Mouse (Mus musculus) heart, embryonic 16.5 days (tissue): ENCODE data around the gene Stac2. TPM values are rescaled to one million over a fixed set of nuclear protein-coding genes. Genes with fewer than 3 reads are reported as not detected.

Experiments used
- ATAC-seq: fragments of 200-750 bp; cut with Nextera tagmentation; replicated peaks from 2 replicates; pipeline ENCODE4 v1.8.0; 2017; ENCODE audit warnings: moderate number of reproducible peaks; ENCODE audit not compliant: insufficient read depth, low FRiP score; ENCODE audit errors: extremely low read depth
- H3K27ac ChIP-seq: fragments of 300-500 bp; sonication (generic); 2 replicates; pipeline ENCODE4 v1.5.1; 2014; ENCODE audit warnings: mild to moderate bottlenecking, low read length, control low read depth, moderate library complexity
- H3K27me3 ChIP-seq: fragments of 300-500 bp; sonication (generic); 2 replicates; pipeline ENCODE4 v1.6.1; 2014; ENCODE audit warnings: low read length, mixed read lengths; ENCODE audit not compliant: control insufficient read depth, insufficient read depth
- H3K36me3 ChIP-seq: fragments of 300-500 bp; sonication (generic); 2 replicates; pipeline ENCODE4 v1.6.1; 2014; ENCODE audit not compliant: control insufficient read depth, insufficient read depth
- H3K4me1 ChIP-seq: fragments of 300-500 bp; sonication (generic); 2 replicates; pipeline ENCODE4 v1.6.1; 2014; ENCODE audit warnings: low read length, mixed read lengths; ENCODE audit not compliant: control insufficient read depth, insufficient read depth
- H3K4me2 ChIP-seq: fragments of 300-500 bp; sonication (generic); 2 replicates; pipeline ENCODE4 v1.6.1; 2014; ENCODE audit warnings: low read depth, mild to moderate bottlenecking, control low read depth, low read length
- H3K4me3 ChIP-seq: fragments of 300-500 bp; sonication (generic); 2 replicates; pipeline ENCODE4 v1.5.1; 2014; ENCODE audit warnings: mild to moderate bottlenecking, control low read depth, low read length
- H3K9ac ChIP-seq: fragments of 300-500 bp; sonication (generic); 2 replicates; pipeline ENCODE4 v1.6.1; 2014; ENCODE audit warnings: low read length, control low read depth
- H3K9me3 ChIP-seq: fragments of 300-500 bp; sonication (generic); replicated peaks from 2 replicates; pipeline ENCODE4 v1.6.1; 2016; ENCODE audit warnings: low read length; ENCODE audit not compliant: control insufficient read depth
- WGBS: fragments of 180-500 bp; shearing (Covaris S2); extraction: QIAGEN DNeasy Blood & Tissue Kit; methylation state at CpG from one replicate; pipeline ENCODE4 v1.1.7; 2014; 5-methylcytosine and 5-hydroxymethylcytosine counted together
- microRNA-seq: library from miRNA; unstranded; fragments of <30 nt; microRNA quantifications from one replicate; pipeline ENCODE4, GENCODE M21; 2017
- polyA plus RNA-seq: library from polyadenylated mRNA; unstranded; fragments of >200 nt; fragmentation: Nextera tagmentation; extraction: Ambion mirVana; gene quantifications from 2 replicates; pipeline ENCODE4 v1.2.1, GENCODE M21; 2015

Gene Stac2
- polyA plus RNA-seq, 1 experiment from 2014 or later, result 0.62 TPM

GRCm38 (mm10) chr11:97987551-97988526 lies 65.4 kb downstream of the Stac2 start:
- Histone ChIP-seq H3K27ac (peak overlapping the region; percentile 94), H3K36me3 (no peaks in the 10 kb centered on the region), H3K4me1 (peaks cover 16% of the 10 kb centered on the region), H3K4me3 (peak overlapping the region; percentile 97), H3K9me3 (no peaks in the 10 kb centered on the region), H3K9ac (peak overlapping the region; percentile 89), H3K27me3 (peaks cover 19% of the 10 kb centered on the region), H3K4me2 (peak overlapping the region; percentile 74)
- under 1% methylated on average over 42 of the region's 42 CpGs for WGBS
- ATAC-seq, result peak; percentile 79

- Histone ChIP-seq H3K4me2 (peak overlapping the region; percentile 74), H3K36me3 (no peaks in the 10 kb centered on the region), H3K9ac (peak overlapping the region; percentile 76), H3K9me3 (no peaks in the 10 kb centered on the region), H3K4me1 (peaks cover 16% of the 10 kb centered on the region), H3K27ac (no peak overlapping the region), H3K27me3 (peaks cover 19% of the 10 kb centered on the region), H3K4me3 (peak overlapping the region; percentile 97)
- 30% methylated on average over 15 of the region's 17 CpGs for WGBS
- no peak for ATAC-seq
These were observed 66.4 kb downstream of the Stac2 start for GRCm38 (mm10) chr11:97986738-97987465.

Small RNAs within 50 kb of the gene (microRNA-seq; reads per million reads assigned to microRNA genes)
- not detected for gene Gm27597

Other genes starting within 250 kb of the Stac2 start
- gene B230217C12Rik, start 212.7 kb downstream of the Stac2 start, polyA plus RNA-seq, result 2.5 and 3.2 TPM in 2 replicates
- 0.65 and 0.97 TPM in 2 replicates for gene Fbxo47, start 169.3 kb downstream of the Stac2 start, polyA plus RNA-seq
- gene Plxdc1, start 67.0 kb downstream of the Stac2 start, polyA plus RNA-seq, result 1.8 and 2.6 TPM in 2 replicates
- 7.7 and 13.2 TPM in 2 replicates for gene Arl5c, start 57.3 kb downstream of the Stac2 start, polyA plus RNA-seq
- gene Cacnb1, start 30.4 kb downstream of the Stac2 start, polyA plus RNA-seq, result 6.3 and 6.7 TPM in 2 replicates
- 596 and 670 TPM in 2 replicates for gene Rpl19, start 26.8 kb downstream of the Stac2 start, polyA plus RNA-seq
- 14.9 and 15.9 TPM in 2 replicates for gene Fbxl20, start 96.9 kb upstream of the Stac2 start, polyA plus RNA-seq
- 45.7 and 49.2 TPM in 2 replicates for gene Med1, start 139.8 kb upstream of the Stac2 start, polyA plus RNA-seq
- 6.2 and 6.4 TPM in 2 replicates for gene Cdk12, start 149.6 kb upstream of the Stac2 start, polyA plus RNA-seq